Mouse (Mus musculus) limb, embryonic 15.5 days (tissue): ENCODE measurements at regions not wholly inside any gene's neighbourhood (a gene's known extent, or its start where the extent isn't known, plus 50 kb on each side); places are given as distances from the start of the nearest gene placed in this dataset.

Experiments
- ATAC-seq: fragments of 200-750 bp; cut with Nextera tagmentation; 2 replicates; pipeline ENCODE4 v1.8.0; 2017; ENCODE audit warnings: low read depth, moderate TSS enrichment; ENCODE audit not compliant: insufficient number of reproducible peaks, low FRiP score, low TSS enrichment
- H3K27ac ChIP-seq: fragments of 300-500 bp; sonication (generic); 2 replicates; pipeline ENCODE4 v1.5.1; 2015; ENCODE audit warnings: moderate library complexity, mild to moderate bottlenecking, inconsistent platforms
- H3K27me3 ChIP-seq: fragments of 300-500 bp; sonication (generic); 2 replicates; pipeline ENCODE4 v1.6.1; 2015; ENCODE audit warnings: inconsistent platforms
- H3K36me3 ChIP-seq: fragments of 300-500 bp; sonication (generic); 2 replicates; pipeline ENCODE4 v1.6.1; 2015; ENCODE audit warnings: inconsistent platforms
- H3K4me1 ChIP-seq: fragments of 300-500 bp; sonication (generic); 2 replicates; pipeline ENCODE4 v1.6.1; 2015; ENCODE audit warnings: inconsistent platforms
- H3K4me2 ChIP-seq: fragments of 300-500 bp; sonication (generic); 2 replicates; pipeline ENCODE4 v1.6.1; 2015; ENCODE audit warnings: mild to moderate bottlenecking, inconsistent platforms
- H3K4me3 ChIP-seq: fragments of 300-500 bp; sonication (generic); 2 replicates; pipeline ENCODE4 v1.5.1; 2015; ENCODE audit warnings: mild to moderate bottlenecking, inconsistent platforms
- H3K9ac ChIP-seq: fragments of 300-500 bp; sonication (generic); 2 replicates; pipeline ENCODE4 v1.6.1; 2015; ENCODE audit warnings: inconsistent platforms
- H3K9me3 ChIP-seq: fragments of 300-500 bp; sonication (generic); 2 replicates; pipeline ENCODE4 v1.6.1; 2016; ENCODE audit warnings: inconsistent platforms
- WGBS: fragments of 180-500 bp; shearing (Covaris S2); methylation state at CpG from one replicate; pipeline ENCODE4 v1.1.7; 2015; 5-methylcytosine and 5-hydroxymethylcytosine counted together

- Histone ChIP-seq H3K27me3 (no peaks in the 10 kb centered on the region), H3K27ac (no peak overlapping the region), H3K4me3 (no peak overlapping the region), H3K9ac (no peak overlapping the region), H3K4me1 (no peaks in the 10 kb centered on the region), H3K4me2 (no peak overlapping the region), H3K9me3 (no peaks in the 10 kb centered on the region), H3K36me3 (no peaks in the 10 kb centered on the region)
- 22% methylated on average over 1 of the region's 1 CpGs for WGBS
- peak; percentile 30; the same call in 1 of the 2 replicates for ATAC-seq
Observed at GRCm38 (mm10) chr12:64736008-64736663, 181.6 kb upstream of the Gm527 start.

- Histone ChIP-seq H3K4me3 (no peak overlapping the region), H3K27ac (no peak overlapping the region), H3K9ac (no peak overlapping the region), H3K36me3 (no peaks in the 10 kb centered on the region), H3K9me3 (no peaks in the 10 kb centered on the region), H3K4me2 (no peak overlapping the region), H3K27me3 (no peaks in the 10 kb centered on the region), H3K4me1 (no peaks in the 10 kb centered on the region)
- 89% methylated on average over 5 of the region's 5 CpGs for WGBS
- no peak for ATAC-seq
Observed at GRCm38 (mm10) chr12:64703419-64703818, 214.3 kb upstream of the Gm527 start.

- Histone ChIP-seq H3K4me3 (no peak overlapping the region), H3K4me2 (no peak overlapping the region), H3K4me1 (no peaks in the 10 kb centered on the region), H3K9ac (no peak overlapping the region), H3K27me3 (no peaks in the 10 kb centered on the region), H3K36me3 (no peaks in the 10 kb centered on the region), H3K27ac (no peak overlapping the region), H3K9me3 (no peaks in the 10 kb centered on the region)
- 43% methylated on average over 3 of the region's 3 CpGs for WGBS
- ATAC-seq, result no peak
Observed at GRCm38 (mm10) chr12:64701066-64701465, 216.6 kb upstream of the Gm527 start.

- H3K27ac ChIP-seq, result no peak overlapping the region
- H3K9me3 ChIP-seq, result no peaks in the 10 kb centered on the region
- WGBS, result 82% methylated on average over 1 of the region's 1 CpGs
- no peak overlapping the region for H3K4me2 ChIP-seq
- no peaks in the 10 kb centered on the region for H3K36me3 ChIP-seq
- ATAC-seq, result no peak
- no peak overlapping the region for H3K9ac ChIP-seq
- H3K4me1 ChIP-seq, result 0 out of 2 replicates have a peak, but pooled peaks cover 2% of the 10 kb centered on the region
- H3K27me3 ChIP-seq, result no peaks in the 10 kb centered on the region
- no peak overlapping the region for H3K4me3 ChIP-seq
Observed at GRCm38 (mm10) chr12:64695343-64695742, 220.9 kb upstream of the Fscb start.

GRCm38 (mm10) chr12:64692196-64693169 lies 218.0 kb upstream of the Fscb start:
- no peak for ATAC-seq
- no peak overlapping the region for H3K4me2 ChIP-seq

GRCm38 (mm10) chr12:64689642-64690041 lies 215.2 kb upstream of the Fscb start:
- ATAC-seq, result no peak
- Histone ChIP-seq H3K36me3 (no peaks in the 10 kb centered on the region), H3K27me3 (no peaks in the 10 kb centered on the region)

More at GRCm38 (mm10) chr12:64692196-64693169, 218.0 kb upstream of the Fscb start:
- H3K27ac ChIP-seq, result no peak overlapping the region
- no peak overlapping the region for H3K9ac ChIP-seq
- H3K4me3 ChIP-seq, result no peak overlapping the region
- H3K9me3 ChIP-seq, result no peaks in the 10 kb centered on the region
- 0 out of 2 replicates have a peak, but pooled peaks cover 2% of the 10 kb centered on the region for H3K4me1 ChIP-seq
- WGBS, result 17% methylated on average over 10 of the region's 10 CpGs
- H3K36me3 ChIP-seq, result no peaks in the 10 kb centered on the region
- no peaks in the 10 kb centered on the region for H3K27me3 ChIP-seq

GRCm38 (mm10) chr12:64688618-64689017 lies 214.1 kb upstream of the Fscb start:
- H3K4me2 ChIP-seq, result no peak overlapping the region
- no peak overlapping the region for H3K4me3 ChIP-seq
- H3K27ac ChIP-seq, result no peak overlapping the region
- H3K27me3 ChIP-seq, result no peaks in the 10 kb centered on the region
- H3K36me3 ChIP-seq, result no peaks in the 10 kb centered on the region
- no peak for ATAC-seq
- no peak overlapping the region for H3K9ac ChIP-seq
- 0 out of 2 replicates have a peak, but pooled peaks cover 2% of the 10 kb centered on the region for H3K4me1 ChIP-seq
- 89% methylated on average over 1 of the region's 1 CpGs for WGBS
- no peaks in the 10 kb centered on the region for H3K9me3 ChIP-seq

More at GRCm38 (mm10) chr12:64689642-64690041, 215.2 kb upstream of the Fscb start:
- Histone ChIP-seq H3K4me3 (no peak overlapping the region), H3K9me3 (no peaks in the 10 kb centered on the region), H3K4me2 (no peak overlapping the region), H3K27ac (no peak overlapping the region), H3K4me1 (0 out of 2 replicates have a peak, but pooled peaks cover 2% of the 10 kb centered on the region), H3K9ac (no peak overlapping the region)

- Histone ChIP-seq H3K4me2 (no peak overlapping the region), H3K36me3 (no peaks in the 10 kb centered on the region), H3K4me3 (no peak overlapping the region), H3K4me1 (no peaks in the 10 kb centered on the region), H3K27me3 (no peaks in the 10 kb centered on the region), H3K9ac (no peak overlapping the region), H3K9me3 (no peaks in the 10 kb centered on the region), H3K27ac (no peak overlapping the region)
- WGBS, result 46% methylated on average over 1 of the region's 1 CpGs
- ATAC-seq, result no peak
Observed at GRCm38 (mm10) chr12:64640864-64641416, 166.4 kb upstream of the Fscb start.

- Histone ChIP-seq H3K4me3 (no peak overlapping the region), H3K4me1 (no peaks in the 10 kb centered on the region), H3K9me3 (no peaks in the 10 kb centered on the region), H3K9ac (no peak overlapping the region), H3K36me3 (no peaks in the 10 kb centered on the region), H3K27me3 (no peaks in the 10 kb centered on the region), H3K4me2 (no peak overlapping the region), H3K27ac (no peak overlapping the region)
- no peak for ATAC-seq
Observed at GRCm38 (mm10) chr12:64614877-64615276, 140.4 kb upstream of the Fscb start.
